Mouse (Mus musculus): ENCODE measurements around the gene Gm16253. TPM values are rescaled to one million over a fixed set of nuclear protein-coding genes. Genes with fewer than 3 reads are reported as not detected.

The Gm16253 gene
- 0.14 TPM in 1 of 2 replicates, not detected in the other for polyA plus RNA-seq (2012; rRNA removed)

GRCm38 (mm10) chr3:96576690-96577541, at the start of gene Gm16253:
TSS of gene Gm16253 (plus strand) at chr3:96576984.

GRCm38 (mm10) chr3:96557694-96558093, 19.1 kb upstream of the Gm16253 start, which contains the start of gene Txnip:
TSS of gene Txnip (plus strand) at chr3:96557957.

GRCm38 (mm10) chr3:96593790-96594560, 17.2 kb downstream of the Gm16253 start, which contains the start of gene Polr3gl:
TSS of gene Polr3gl (minus strand) at chr3:96594181.

GRCm38 (mm10) chr3:96596228-96596707, 19.5 kb downstream of the Gm16253 start, which contains the start of gene Ankrd34a:
TSS of gene Ankrd34a (plus strand) at chr3:96596636.

GRCm38 (mm10) chr3:96600639-96601250, 24.0 kb downstream of the Gm16253 start, which contains the start of gene Lix1l:
TSS of gene Lix1l (plus strand) at chr3:96601149.

GRCm38 (mm10) chr3:96629729-96630600, 53.2 kb downstream of the Gm16253 start, which contains the start of gene Rbm8a:
TSS of gene Rbm8a (plus strand) at chr3:96629933.

Other genes with a start within 250 kb of the Gm16253 start
- 0.15 TPM in 1 of 2 replicates, not detected in the other for gene BC107364, start 124.7 kb upstream of the Gm16253 start, polyA plus RNA-seq (2012; rRNA removed)
- 0.40 and 3.0 TPM in 2 replicates for gene Hfe2, start 51.8 kb upstream of the Gm16253 start, polyA plus RNA-seq (2012; rRNA removed)
- 73.6 and 91.3 TPM in 2 replicates for gene Txnip, start 19.0 kb upstream of the Gm16253 start, polyA plus RNA-seq (2012; rRNA removed)
- gene Polr3gl, start 17.2 kb downstream of the Gm16253 start, polyA plus RNA-seq (2012; rRNA removed): 50.0 and 107 TPM in 2 replicates
- 0.90 and 1.5 TPM in 2 replicates for gene Ankrd34a, start 19.7 kb downstream of the Gm16253 start, polyA plus RNA-seq (2012; rRNA removed)
- gene Lix1l, start 24.2 kb downstream of the Gm16253 start, polyA plus RNA-seq (2012; rRNA removed): 54.6 and 65.6 TPM in 2 replicates
- 100 and 226 TPM in 2 replicates for gene Rbm8a, start 52.9 kb downstream of the Gm16253 start, polyA plus RNA-seq (2012; rRNA removed)
- gene Pex11b, start 58.4 kb downstream of the Gm16253 start, polyA plus RNA-seq (2012; rRNA removed): 31.8 and 42.4 TPM in 2 replicates
- 0.16 and 0.18 TPM in 2 replicates for gene Gm42957, start 58.5 kb downstream of the Gm16253 start, polyA plus RNA-seq (2012; rRNA removed)
- gene Itga10, start 68.6 kb downstream of the Gm16253 start, polyA plus RNA-seq (2012; rRNA removed): 4.2 and 5.3 TPM in 2 replicates
- 0.38 and 0.61 TPM in 2 replicates for gene Ankrd35, start 93.1 kb downstream of the Gm16253 start, polyA plus RNA-seq (2012; rRNA removed)
- 43.0 and 57.1 TPM in 2 replicates for gene Pias3, start 119.4 kb downstream of the Gm16253 start, polyA plus RNA-seq (2012; rRNA removed)
- gene Nudt17, start 131.6 kb downstream of the Gm16253 start, polyA plus RNA-seq (2012; rRNA removed): 7.9 and 10.1 TPM in 2 replicates
- 49.4 and 49.7 TPM in 2 replicates for gene Polr3c, start 150.6 kb downstream of the Gm16253 start, polyA plus RNA-seq (2012; rRNA removed)
- 24.5 and 40.5 TPM in 2 replicates for gene Rnf115, start 150.7 kb downstream of the Gm16253 start, polyA plus RNA-seq (2012; rRNA removed)

All from central nervous system, embryonic 11.5 days (tissue).